Mouse (Mus musculus) liver, embryonic 16.5 days (tissue): ENCODE results near the gene Gsc2. TPM values are rescaled to one million over a fixed set of nuclear protein-coding genes. Genes with fewer than 3 reads are reported as not detected.

ENCODE experiments used
- ATAC-seq: fragments of 200-750 bp; cut with Nextera tagmentation; 2 replicates; pipeline ENCODE4 v1.8.0; 2017; ENCODE audit warnings: low read depth, mild to moderate bottlenecking, moderate number of reproducible peaks, moderate library complexity
- H3K27ac ChIP-seq: fragments of 300-500 bp; sonication (generic); 2 replicates; pipeline ENCODE4 v1.5.1; 2014; ENCODE audit warnings: mild to moderate bottlenecking, low read length
- H3K27me3 ChIP-seq: fragments of 300-500 bp; sonication (generic); 2 replicates; pipeline ENCODE4 v1.6.1; 2014; ENCODE audit warnings: low read depth, low read length, mixed read lengths; ENCODE audit not compliant: control insufficient read depth, insufficient read depth
- H3K36me3 ChIP-seq: fragments of 300-500 bp; sonication (generic); 2 replicates; pipeline ENCODE4 v1.6.1; 2014; ENCODE audit warnings: mild to moderate bottlenecking; ENCODE audit not compliant: control insufficient read depth, insufficient read depth
- H3K4me1 ChIP-seq: fragments of 300-500 bp; sonication (generic); 2 replicates; pipeline ENCODE4 v1.6.1; 2014; ENCODE audit warnings: low read depth, low read length, mixed read lengths; ENCODE audit not compliant: control insufficient read depth
- H3K4me2 ChIP-seq: fragments of 300-500 bp; sonication (generic); 2 replicates; pipeline ENCODE4 v1.6.1; 2014; ENCODE audit warnings: low read depth, low read length, mixed read lengths
- H3K4me3 ChIP-seq: fragments of 300-500 bp; sonication (generic); 2 replicates; pipeline ENCODE4 v1.5.1; 2014; ENCODE audit warnings: low read depth, mild to moderate bottlenecking, low read length
- H3K9ac ChIP-seq: fragments of 300-500 bp; sonication (generic); 2 replicates; pipeline ENCODE4 v1.6.1; 2014; ENCODE audit warnings: low read depth, low read length
- H3K9me3 ChIP-seq: fragments of 300-500 bp; sonication (generic); replicated peaks from 2 replicates; pipeline ENCODE4 v1.6.1; 2016; ENCODE audit warnings: low read length; ENCODE audit not compliant: control insufficient read depth
- WGBS: fragments of 180-500 bp; shearing (Covaris S2); extraction: QIAGEN DNeasy Blood & Tissue Kit; methylation state at CpG from one replicate; pipeline ENCODE4 v1.1.7; 2014; ENCODE audit not compliant: insufficient replicate concordance; 5-methylcytosine and 5-hydroxymethylcytosine counted together
- polyA plus RNA-seq: library from polyadenylated mRNA; unstranded; fragments of >200 nt; fragmentation: Nextera tagmentation; extraction: Ambion mirVana; gene quantifications from 2 replicates; pipeline ENCODE4 v1.2.1, GENCODE M21; 2015

The Gsc2 gene
- polyA plus RNA-seq, 1 experiment from 2014 or later: not detected

DNA sequence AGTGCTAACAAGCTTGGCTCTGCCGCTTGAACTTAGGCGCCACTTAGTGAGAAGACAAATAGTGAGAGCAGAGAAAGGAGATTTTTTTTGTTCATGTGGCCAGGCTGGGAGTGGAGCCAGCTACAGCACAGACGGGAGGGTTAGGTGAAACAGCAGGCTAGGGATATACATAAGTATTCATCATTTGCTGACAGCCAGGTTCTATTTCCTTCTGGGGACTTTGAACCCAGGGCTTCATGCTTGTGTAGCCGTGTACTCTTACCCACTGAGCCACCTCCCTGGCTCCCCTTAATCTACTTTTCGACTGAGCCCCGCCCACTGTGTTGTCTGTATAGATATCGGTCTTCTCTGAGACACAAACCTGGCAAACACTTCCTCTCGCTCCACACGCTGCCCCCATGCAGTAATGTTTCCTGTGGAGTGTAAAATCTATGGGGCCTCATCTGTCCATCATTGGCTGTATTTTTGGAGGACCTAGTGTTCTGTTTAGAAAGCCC is 24.4 kb upstream of the Gsc2 start:
- H3K4me2 ChIP-seq: peak overlapping the region; percentile 40
- no peaks in the 10 kb centered on the region for H3K27me3 ChIP-seq
- H3K9me3 ChIP-seq: no peaks in the 10 kb centered on the region
- 17% methylated on average over 9 of the region's 9 CpGs for WGBS
- no peaks in the 10 kb centered on the region for H3K36me3 ChIP-seq
- H3K4me1 ChIP-seq: peaks cover 23% of the 10 kb centered on the region
- peak overlapping the region; percentile 83 for H3K27ac ChIP-seq
- H3K9ac ChIP-seq: peak overlapping the region; percentile 37
- ATAC-seq: peak; percentile 90
- no peak overlapping the region for H3K4me3 ChIP-seq

DNA sequence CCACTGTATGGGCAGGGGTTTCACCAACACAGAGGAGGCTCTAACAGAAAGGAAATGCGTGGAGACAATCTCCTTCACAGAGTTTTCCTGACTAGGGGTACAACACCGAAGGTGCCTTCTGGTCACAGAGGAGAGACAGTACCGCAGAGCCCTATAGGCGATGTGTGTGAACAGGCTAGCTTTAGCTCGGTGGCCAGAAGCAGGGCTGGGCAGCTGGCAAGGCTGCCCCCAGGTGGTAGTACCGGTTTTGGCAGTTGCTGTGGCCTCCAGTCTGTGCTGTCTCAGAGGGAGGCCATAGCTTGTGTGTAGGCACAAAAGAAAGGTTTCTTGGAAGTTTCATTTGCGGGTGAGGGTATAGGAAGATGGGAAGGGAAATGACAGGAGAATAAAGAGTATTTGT is 24.0 kb upstream of the Gsc2 start:
- ATAC-seq: peak; percentile 93

DNA sequence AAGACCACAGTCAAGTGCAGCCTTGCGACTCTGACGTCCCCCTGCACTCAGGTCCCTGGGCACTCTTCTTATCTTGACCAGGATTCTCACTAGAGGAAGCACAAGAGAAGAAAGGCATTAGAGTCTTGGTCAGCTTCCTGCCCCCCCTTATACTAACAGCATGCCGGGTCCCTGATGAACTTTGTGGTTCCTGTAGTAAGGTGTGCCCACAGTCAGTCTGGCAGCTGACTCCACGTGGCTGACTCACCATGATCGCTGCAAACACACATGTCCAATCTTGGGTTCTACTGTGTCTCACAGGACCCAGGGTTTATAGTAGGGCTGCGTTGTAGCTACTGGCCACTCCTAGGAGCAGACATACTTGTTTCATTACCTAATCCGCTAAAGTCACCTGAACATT is 23.3 kb upstream of the Gsc2 start:
- ATAC-seq: no peak
- WGBS: 25% methylated on average over 7 of the region's 7 CpGs
- H3K4me2 ChIP-seq: no peak overlapping the region
- no peak overlapping the region for H3K9ac ChIP-seq
- no peaks in the 10 kb centered on the region for H3K27me3 ChIP-seq
- no peak overlapping the region for H3K27ac ChIP-seq
- H3K36me3 ChIP-seq: no peaks in the 10 kb centered on the region
- no peaks in the 10 kb centered on the region for H3K9me3 ChIP-seq
- peaks cover 33% of the 10 kb centered on the region for H3K4me1 ChIP-seq
- H3K4me3 ChIP-seq: no peak overlapping the region

More for the DNA sequence above, 24.0 kb upstream of the Gsc2 start:
- peaks cover 27% of the 10 kb centered on the region for H3K4me1 ChIP-seq
- peak overlapping the region; percentile 40 for H3K4me2 ChIP-seq
- peak overlapping the region; percentile 83 for H3K27ac ChIP-seq
- H3K27me3 ChIP-seq: no peaks in the 10 kb centered on the region
- WGBS: 4% methylated on average over 7 of the region's 7 CpGs
- H3K9me3 ChIP-seq: no peaks in the 10 kb centered on the region
- H3K4me3 ChIP-seq: no peak overlapping the region
- peak overlapping the region; percentile 33; the same call in 1 of the 2 replicates for H3K9ac ChIP-seq
- H3K36me3 ChIP-seq: no peaks in the 10 kb centered on the region

DNA sequence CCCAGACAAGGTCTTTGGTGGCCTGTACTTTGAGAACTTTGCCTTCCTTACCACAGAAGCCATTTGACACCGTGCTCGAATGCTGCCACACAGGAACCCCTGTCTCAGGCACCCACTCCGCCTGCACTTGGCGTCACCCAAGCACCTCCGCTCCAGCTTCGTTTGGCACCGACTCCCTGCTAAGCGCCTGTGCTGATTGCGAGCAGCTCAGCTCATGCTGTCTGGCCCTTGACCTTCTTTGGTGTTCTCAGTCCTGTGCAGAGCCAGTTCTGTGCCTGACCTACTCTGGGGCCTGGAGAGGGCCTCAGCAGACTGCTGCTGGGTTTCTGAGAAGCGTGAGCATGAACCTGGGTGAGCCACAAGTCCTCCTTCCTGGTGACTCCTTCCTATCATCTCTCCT is 21.9 kb upstream of the Gsc2 start:
- Histone ChIP-seq H3K4me3 (no peak overlapping the region), H3K36me3 (no peaks in the 10 kb centered on the region), H3K4me2 (no peak overlapping the region), H3K27ac (no peak overlapping the region), H3K27me3 (no peaks in the 10 kb centered on the region), H3K9me3 (no peaks in the 10 kb centered on the region), H3K4me1 (peaks cover 33% of the 10 kb centered on the region), H3K9ac (no peak overlapping the region)
- no peak for ATAC-seq
- 71% methylated on average over 10 of the region's 10 CpGs for WGBS

DNA sequence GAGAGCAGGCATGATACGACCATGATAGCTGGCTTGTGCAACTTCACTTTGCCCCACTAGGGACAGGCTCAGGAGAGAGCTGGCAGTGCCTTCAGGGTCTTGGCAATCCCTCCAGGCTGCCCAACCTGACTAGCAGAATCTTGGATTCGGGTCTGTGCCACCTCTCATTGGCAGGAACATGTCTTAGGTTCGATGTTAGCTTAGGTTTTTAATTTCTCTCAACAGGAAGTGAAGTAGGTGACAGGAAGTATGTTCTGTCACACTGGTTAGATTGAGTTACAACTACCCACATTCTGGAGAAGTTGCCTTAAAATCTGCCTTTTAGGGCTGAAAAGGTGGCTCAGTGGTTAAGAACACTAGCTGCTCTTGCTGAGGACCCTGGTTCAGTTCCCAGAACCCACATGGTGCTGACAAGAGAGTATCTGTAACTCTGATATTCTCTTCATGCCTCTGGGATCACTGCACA is 19.6 kb upstream of the Gsc2 start:
- H3K4me3 ChIP-seq: no peak overlapping the region
- H3K27ac ChIP-seq: peak overlapping the region; percentile 7; the same call in 1 of the 2 replicates
- H3K27me3 ChIP-seq: no peaks in the 10 kb centered on the region
- H3K36me3 ChIP-seq: no peaks in the 10 kb centered on the region
- no peaks in the 10 kb centered on the region for H3K9me3 ChIP-seq
- WGBS: 25% methylated on average over 3 of the region's 3 CpGs
- H3K9ac ChIP-seq: no peak overlapping the region
- ATAC-seq: no peak
- H3K4me2 ChIP-seq: no peak overlapping the region
- H3K4me1 ChIP-seq: peaks cover 31% of the 10 kb centered on the region

DNA sequence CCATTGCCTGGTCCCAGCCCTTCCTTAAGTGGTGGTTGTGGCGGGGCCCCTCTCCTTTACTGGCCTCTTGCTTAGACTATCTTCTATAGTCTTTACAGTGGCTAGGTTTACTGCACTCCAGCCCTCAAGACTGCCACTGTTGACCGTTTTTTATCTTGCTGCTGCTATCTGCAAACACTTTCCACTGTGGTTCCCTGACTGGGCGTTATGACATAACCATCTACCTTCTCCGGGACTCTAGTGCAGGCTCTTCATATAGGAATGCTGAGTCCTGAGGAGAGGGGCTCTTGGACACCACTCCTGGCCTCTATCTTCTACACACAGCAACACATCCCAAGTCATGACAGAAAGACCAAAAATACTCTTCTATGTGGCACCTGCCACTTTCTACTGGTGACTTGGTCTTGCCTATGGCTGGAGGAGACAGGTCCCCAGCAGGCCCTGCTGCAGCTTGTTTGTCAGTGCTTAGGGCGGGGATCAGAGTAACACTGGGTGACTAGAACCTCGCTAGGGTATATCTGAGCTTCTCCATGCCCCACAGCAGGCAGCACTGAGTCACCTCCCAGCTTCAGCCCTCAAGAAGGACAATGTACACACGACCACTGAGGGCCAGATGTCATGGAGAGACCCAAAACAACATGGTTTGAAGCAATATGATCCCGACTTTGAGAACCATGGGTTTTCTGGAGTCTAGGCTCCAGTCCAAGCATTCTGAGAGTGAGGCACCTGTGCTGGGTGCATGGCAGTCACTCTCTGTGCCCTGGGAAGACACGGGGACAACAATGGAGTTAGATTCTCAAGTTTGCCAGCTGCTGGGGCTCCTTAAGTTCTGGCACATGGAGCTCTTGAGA is 19.0 kb upstream of the Gsc2 start:
- Histone ChIP-seq H3K27ac (peak overlapping the region; percentile 76), H3K4me1 (peaks cover 28% of the 10 kb centered on the region), H3K4me3 (no peak overlapping the region), H3K36me3 (no peaks in the 10 kb centered on the region), H3K27me3 (no peaks in the 10 kb centered on the region), H3K4me2 (no peak overlapping the region), H3K9me3 (no peaks in the 10 kb centered on the region), H3K9ac (no peak overlapping the region)
- ATAC-seq: peak; percentile 66
- WGBS: 28% methylated on average over 9 of the region's 9 CpGs

DNA sequence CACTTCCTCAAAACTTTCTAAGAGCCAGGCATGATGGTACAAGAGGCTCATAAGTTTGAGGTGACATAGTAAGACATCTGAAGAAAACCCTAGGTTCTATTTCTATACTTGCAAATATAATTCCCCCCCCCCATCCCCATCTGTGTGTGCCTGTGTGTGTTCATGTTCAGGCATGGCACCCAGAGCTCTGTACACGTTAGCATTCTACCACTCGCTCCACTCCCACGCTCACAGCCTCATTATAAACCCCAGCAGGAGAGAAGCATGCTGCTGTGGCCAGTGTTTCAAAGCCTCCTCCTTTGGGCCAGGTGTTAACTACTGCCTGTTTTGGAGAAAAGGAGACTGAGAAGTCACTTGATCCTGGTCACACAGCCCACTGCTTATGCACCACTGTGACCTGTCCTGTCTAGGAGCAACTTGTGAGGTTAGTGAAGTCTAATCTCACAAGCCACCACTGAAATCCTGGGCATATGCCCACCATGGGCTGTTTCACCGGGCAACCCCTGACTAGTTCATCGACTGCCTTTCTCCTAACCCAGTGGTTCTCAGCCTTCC is 17.1 kb upstream of the Gsc2 start:
- H3K4me1 ChIP-seq: peaks cover 29% of the 10 kb centered on the region
- no peak overlapping the region for H3K9ac ChIP-seq
- ATAC-seq: no peak
- no peaks in the 10 kb centered on the region for H3K9me3 ChIP-seq
- WGBS: 71% methylated on average over 5 of the region's 5 CpGs
- no peak overlapping the region for H3K27ac ChIP-seq
- no peak overlapping the region for H3K4me2 ChIP-seq
- no peak overlapping the region for H3K4me3 ChIP-seq
- no peaks in the 10 kb centered on the region for H3K27me3 ChIP-seq
- no peaks in the 10 kb centered on the region for H3K36me3 ChIP-seq

DNA sequence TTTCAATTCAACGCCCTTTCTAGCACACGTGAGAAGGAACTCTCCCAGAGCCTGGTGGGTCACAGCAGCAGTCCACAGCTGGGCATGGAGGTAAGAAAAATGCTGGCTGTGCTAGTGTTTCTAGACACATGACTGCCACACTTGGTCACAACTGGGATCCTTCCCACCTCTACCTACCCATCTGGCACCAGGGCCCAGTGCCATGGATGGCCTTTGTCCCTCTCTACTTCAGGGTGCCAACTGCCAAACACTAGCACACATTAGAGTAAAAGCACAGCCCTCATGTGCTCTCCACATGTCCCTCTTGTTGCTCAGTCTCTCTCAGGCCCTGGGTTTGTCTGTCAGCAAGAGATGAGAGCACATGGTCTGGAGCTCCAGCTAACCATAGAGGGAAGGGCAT is 14.8 kb upstream of the Gsc2 start:
- 85% methylated on average over 2 of the region's 2 CpGs for WGBS
- no peak for ATAC-seq

DNA sequence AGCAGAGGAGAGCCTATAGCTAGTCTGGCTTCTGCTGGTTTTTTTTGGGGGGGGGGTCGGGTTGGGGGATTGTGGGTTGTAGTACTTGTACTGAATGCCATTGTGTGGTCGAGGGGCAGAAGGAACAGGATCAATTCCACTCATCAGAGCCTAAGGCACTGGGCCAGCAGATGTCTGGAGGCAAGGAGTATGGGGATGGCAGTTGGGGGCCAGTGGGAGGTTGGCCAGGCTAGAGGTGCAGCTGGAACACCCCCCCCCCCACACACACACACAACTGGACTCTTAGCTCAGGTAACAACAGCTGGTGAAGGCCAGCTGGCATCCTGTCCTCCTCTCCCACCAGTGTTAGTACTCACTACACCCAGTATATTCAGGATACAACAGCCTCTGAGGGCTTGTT is 14.4 kb upstream of the Gsc2 start:
- H3K4me3 ChIP-seq: no peak overlapping the region
- no peaks in the 10 kb centered on the region for H3K36me3 ChIP-seq
- peaks cover 26% of the 10 kb centered on the region for H3K4me1 ChIP-seq
- H3K27me3 ChIP-seq: no peaks in the 10 kb centered on the region
- H3K4me2 ChIP-seq: peak overlapping the region; percentile 99
- peak overlapping the region; percentile 90 for H3K27ac ChIP-seq
- no peak overlapping the region; the same call in 1 of the 2 replicates for H3K9ac ChIP-seq
- H3K9me3 ChIP-seq: no peaks in the 10 kb centered on the region
- ATAC-seq: no peak
- WGBS: 11% methylated on average over 2 of the region's 2 CpGs

More for the DNA sequence above, 14.8 kb upstream of the Gsc2 start:
- Histone ChIP-seq H3K27ac (no peak overlapping the region), H3K9ac (no peak overlapping the region), H3K4me2 (no peak overlapping the region), H3K4me1 (peaks cover 29% of the 10 kb centered on the region), H3K27me3 (no peaks in the 10 kb centered on the region), H3K4me3 (no peak overlapping the region), H3K9me3 (no peaks in the 10 kb centered on the region), H3K36me3 (no peaks in the 10 kb centered on the region)
